Mouse (Mus musculus) T-cell, adult 2 months (primary cell): ENCODE results near the gene Tjap1.

Source experiments
- DNase-seq: peaks from one replicate; pipeline ENCODE4 v3.0.0; 2022; ENCODE audit warnings: low spot score

Tjap1 gene

GRCm38 (mm10) chr17:46252571-46253451 lies 30.0 kb downstream of the Tjap1 start:
- DNase-seq: peak; percentile 56

DNA sequence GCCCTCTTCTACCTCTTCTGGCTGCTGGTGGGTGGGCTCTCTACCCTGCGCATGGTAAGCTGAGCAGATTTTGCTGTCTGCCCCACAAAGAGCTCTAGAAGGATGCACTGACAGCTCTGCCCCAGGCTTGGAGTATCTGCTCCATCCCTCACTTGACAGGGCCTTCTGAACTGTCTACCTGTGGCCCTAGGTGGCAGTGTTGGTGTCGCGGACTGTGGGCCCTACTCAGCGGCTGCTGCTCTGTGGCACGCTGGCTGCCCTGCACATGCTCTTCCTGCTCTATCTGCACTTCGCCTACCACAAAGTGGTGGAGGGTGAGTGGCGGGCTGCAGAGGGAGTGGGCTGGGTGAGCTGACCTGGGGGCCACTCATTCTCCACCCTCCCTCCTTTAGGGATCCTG lies 31.7 kb downstream of the Tjap1 start:
- peak; percentile 36 for DNase-seq

DNA sequence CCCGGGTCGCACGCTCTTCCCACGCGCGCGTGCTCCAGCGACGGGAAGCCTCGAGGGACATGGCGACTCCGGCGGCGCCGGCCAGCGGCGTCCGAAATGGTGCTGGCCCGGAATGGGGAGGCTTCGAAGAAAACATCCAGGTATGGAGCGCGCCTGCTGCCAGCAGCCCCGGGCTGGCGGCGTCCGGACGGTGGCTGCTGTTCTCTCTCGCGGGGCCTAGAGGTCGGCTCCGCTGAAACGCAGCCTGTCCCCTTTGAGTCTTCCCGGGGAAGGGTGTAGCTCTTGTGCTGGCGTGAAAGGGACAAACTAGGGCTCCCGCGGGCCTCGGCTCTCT lies 34.7 kb downstream of the Tjap1 start:
- no peak for DNase-seq

GRCm38 (mm10) chr17:46247512-46248188 lies 35.2 kb downstream of the Tjap1 start, which contains the start of the genes Polr1c and Yipf3:
Gene Polr1c, minus strand, starts transcription at chr17:46248054.
Gene Yipf3, plus strand, starts transcription at chr17:46248080.
- DNase-seq: peak; percentile 94

DNA sequence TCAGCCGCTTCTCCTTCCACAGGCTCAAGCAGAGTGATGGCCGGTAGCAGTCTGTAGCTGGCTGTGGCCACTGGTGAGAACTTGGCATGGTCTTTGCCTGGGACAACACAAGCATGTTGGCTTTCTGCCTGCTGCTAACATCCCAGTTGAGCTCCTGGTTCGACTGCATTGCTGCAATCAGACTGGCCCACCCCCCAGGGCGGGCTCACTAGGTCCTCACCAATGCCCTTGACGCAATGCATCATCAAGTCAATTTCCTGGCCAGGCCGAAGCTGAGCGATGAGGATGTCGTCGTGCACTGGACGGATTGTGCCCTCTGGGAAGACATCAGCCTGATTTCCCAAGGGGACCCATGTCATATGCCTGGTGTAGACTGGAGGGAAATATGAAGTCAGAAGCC lies 38.2 kb downstream of the Tjap1 start:
- no peak for DNase-seq

GRCm38 (mm10) chr17:46243624-46244023 lies 39.2 kb downstream of the Tjap1 start:
- no peak for DNase-seq

DNA sequence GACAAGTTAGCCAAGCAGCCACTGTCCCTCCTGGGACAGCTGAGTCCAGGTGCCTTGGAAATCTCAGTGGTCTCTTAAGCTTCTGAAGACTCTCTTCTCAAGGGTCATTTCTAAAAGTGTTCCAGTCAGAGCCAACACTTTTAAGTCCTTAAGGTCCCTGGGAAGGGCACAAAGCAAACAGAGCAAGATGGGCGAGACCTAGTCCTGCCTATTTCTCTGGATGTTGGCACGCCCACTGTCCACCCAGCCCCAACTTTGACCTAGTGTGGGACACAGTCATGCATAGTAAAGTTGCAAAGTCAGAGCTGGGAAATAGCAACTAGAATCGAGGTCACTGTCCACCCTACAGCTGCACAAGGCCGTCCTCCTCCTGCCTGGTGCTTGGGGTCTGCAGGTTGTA lies 39.8 kb downstream of the Tjap1 start:
- DNase-seq: no peak

GRCm38 (mm10) chr17:46242274-46242673 lies 40.6 kb downstream of the Tjap1 start:
- DNase-seq: no peak

GRCm38 (mm10) chr17:46241471-46241870 lies 41.4 kb downstream of the Tjap1 start:
- DNase-seq: no peak

DNA sequence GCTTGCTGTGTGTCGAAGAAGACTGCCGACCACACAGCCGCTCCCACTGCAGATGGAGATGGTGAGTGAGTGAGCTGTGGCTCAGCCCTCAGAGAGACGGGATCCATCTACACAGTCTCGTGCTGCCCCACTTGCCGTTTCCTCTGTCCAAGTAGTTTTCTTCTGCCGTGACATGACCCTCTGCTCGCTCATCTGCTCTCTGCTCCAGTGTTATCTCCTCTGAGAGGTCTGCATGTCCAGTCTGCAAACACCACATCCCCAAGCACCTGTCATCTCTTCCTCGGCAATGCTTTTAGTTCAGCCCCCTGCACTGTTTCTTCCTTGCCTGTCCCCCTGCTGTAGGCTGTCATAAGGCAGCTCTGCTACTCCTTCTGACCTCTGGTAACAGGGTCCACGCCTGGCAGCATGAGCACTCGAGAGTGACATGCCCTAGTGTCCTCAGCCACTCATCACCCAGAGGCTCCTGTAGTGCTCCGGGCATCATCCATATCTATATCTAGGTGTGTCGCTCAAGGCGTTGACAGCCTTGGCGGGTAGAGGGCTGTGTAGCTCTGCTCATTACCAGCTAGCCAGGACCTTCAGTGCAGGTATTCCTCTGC lies 43.2 kb downstream of the Tjap1 start:
- no peak for DNase-seq

GRCm38 (mm10) chr17:46237480-46237879 lies 45.3 kb downstream of the Tjap1 start:
- no peak for DNase-seq

GRCm38 (mm10) chr17:46237079-46237478 lies 45.7 kb downstream of the Tjap1 start:
- no peak for DNase-seq

DNA sequence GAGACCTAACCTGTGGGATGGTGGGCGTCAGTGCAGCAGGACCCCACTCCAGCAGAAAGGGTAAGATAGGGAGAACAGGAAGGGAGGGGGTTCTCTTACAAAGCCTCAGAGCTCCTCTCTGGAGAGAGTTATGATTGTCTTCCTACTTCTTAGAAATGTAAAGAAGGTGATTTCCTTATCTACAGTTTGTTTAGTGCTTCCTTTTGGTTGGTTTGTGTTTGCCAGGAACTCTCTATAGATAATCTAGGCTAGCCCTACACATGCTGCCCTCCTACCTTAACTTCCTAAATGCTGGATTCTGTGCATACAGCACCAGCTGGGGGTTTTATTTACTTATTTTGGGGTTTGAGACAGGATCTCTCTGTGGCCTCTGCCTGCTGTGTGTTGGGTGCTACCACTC lies 46.8 kb downstream of the Tjap1 start:
- DNase-seq: no peak

DNA sequence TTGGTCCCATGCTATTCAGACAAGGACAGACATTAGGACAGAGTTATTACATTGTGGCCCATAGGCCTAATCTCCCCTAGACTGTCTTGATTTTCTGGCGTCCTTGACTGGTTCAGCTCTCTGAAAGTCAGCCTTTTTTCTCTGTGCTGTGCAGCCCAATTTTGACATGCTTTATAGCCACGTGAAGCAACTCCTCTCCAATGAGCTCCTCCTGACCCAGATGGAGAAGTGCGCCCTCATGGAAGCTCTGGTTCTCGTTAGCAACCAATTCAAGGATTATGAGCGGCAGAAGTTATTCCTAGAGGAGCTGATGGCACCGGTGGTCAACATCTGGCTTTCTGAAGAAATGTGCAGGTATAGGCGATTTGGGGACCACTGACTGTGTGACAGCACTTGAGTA lies 55.2 kb downstream of the Tjap1 start:
- no peak for DNase-seq

GRCm38 (mm10) chr17:46221601-46222000 lies 61.2 kb downstream of the Tjap1 start:
- no peak for DNase-seq

DNA sequence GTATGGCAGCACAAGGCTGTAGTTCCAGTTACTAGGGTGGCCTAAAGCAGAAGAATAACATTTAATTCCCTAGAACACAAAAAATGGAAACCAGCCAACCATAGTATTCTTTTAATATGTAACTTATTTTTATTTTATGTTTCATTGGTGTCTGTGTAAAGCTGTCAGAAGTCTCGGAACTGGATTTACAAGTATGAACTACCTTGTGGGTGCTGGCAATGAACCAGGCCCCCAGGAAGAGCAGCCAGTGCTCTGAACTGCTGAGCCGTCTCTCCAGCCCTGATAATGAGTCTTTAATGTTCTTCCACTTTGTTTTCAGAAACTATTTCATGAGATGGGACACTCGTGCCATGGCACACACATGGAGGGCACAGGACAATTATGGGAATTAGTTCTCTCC lies 72.3 kb downstream of the Tjap1 start:
- DNase-seq: no peak
